Mouse (Mus musculus) adipocyte (in vitro differentiated cells): ENCODE results near the gene Clcn3.

Experiments
- DNase-seq: peaks from one replicate; pipeline ENCODE4 v3.0.0-alpha.2; 2016; ENCODE audit warnings: low spot score

The Clcn3 gene

GRCm38 (mm10) chr8:60868236-60868965 is 114.7 kb downstream of the Clcn3 start:
- no peak for DNase-seq

- no peak for DNase-seq
Measured at GRCm38 (mm10) chr8:60867468-60868115, 115.5 kb downstream of the Clcn3 start.

GRCm38 (mm10) chr8:60865504-60866114 is 117.5 kb downstream of the Clcn3 start:
- DNase-seq, result peak; percentile 80

GRCm38 (mm10) chr8:60864875-60865274 is 118.2 kb downstream of the Clcn3 start:
- no peak for DNase-seq

GRCm38 (mm10) chr8:60861783-60862182 is 121.3 kb downstream of the Clcn3 start:
- DNase-seq, result no peak

DNA sequence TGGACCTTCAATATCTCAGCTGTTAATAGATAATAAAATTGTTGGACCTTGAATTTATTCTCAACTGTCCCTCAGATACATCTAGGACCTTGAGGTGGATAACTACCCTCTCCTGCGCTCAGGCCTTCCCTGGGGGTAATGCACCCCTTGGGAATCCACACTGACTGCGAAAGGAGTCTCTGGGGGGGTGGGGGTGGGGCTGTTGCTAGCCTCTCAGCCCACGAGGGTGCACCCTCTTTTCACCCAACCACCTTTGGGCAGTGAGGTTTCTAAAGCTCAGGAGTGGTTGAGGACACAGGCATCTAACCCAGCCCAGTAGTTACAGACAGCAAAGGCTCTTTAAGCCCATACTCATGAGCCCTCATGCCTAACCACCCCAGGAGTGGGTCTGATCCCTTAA is 122.4 kb downstream of the Clcn3 start:
- DNase-seq, result no peak
